Mouse (Mus musculus): ENCODE measurements around the gene C1qtnf1. TPM values are rescaled to one million over a fixed set of nuclear protein-coding genes. Genes with fewer than 3 reads are reported as not detected.

Gene C1qtnf1
- total and polyA plus RNA-seq, 3 experiments: 15.2 to 16.0 (median 15.3) TPM

GRCm38 (mm10) chr11:118442691-118443090 is 14.7 kb downstream of the C1qtnf1 start:
- Histone ChIP-seq H3K4me3 (no peak overlapping the region), H3K79me2 (replicated peaks; ENCODE audit: control insufficient read depth, insufficient read depth, low read length) (no peaks in the 10 kb centered on the region), H3K36me3 (ENCODE audit: control insufficient read depth, insufficient read depth, low read length) (no peaks in the 10 kb centered on the region), H3K9ac (ENCODE audit: low read depth, low read length) (no peak overlapping the region), H3K27ac (no peak overlapping the region), H3K4me1 (ENCODE audit: control insufficient read depth, insufficient read depth, low read length) (peaks cover 25% of the 10 kb centered on the region), H3K27me3 (ENCODE audit: control insufficient read depth, insufficient read depth, low read length) (no peaks in the 10 kb centered on the region)
- TF ChIP-seq CTCF (IDR thresholded peaks at IDR 0.05) (no peak), POLR2A (IDR thresholded peaks at IDR 0.05; ENCODE audit: insufficient read depth, low read depth, low read length) (no peak), EP300 (IDR thresholded peaks at IDR 0.05; ENCODE audit: insufficient read depth, low read depth, low read length) (no peak)
- DNase-seq: no peak
- intact Hi-C loops (cut with DNase I): loop anchor here (1.0 kb wide), 1 partner anchor 19 kb away; no protein-coding TSS in a partner anchor
- 50% methylated on average over 13 of the region's 13 CpGs for WGBS

DNA sequence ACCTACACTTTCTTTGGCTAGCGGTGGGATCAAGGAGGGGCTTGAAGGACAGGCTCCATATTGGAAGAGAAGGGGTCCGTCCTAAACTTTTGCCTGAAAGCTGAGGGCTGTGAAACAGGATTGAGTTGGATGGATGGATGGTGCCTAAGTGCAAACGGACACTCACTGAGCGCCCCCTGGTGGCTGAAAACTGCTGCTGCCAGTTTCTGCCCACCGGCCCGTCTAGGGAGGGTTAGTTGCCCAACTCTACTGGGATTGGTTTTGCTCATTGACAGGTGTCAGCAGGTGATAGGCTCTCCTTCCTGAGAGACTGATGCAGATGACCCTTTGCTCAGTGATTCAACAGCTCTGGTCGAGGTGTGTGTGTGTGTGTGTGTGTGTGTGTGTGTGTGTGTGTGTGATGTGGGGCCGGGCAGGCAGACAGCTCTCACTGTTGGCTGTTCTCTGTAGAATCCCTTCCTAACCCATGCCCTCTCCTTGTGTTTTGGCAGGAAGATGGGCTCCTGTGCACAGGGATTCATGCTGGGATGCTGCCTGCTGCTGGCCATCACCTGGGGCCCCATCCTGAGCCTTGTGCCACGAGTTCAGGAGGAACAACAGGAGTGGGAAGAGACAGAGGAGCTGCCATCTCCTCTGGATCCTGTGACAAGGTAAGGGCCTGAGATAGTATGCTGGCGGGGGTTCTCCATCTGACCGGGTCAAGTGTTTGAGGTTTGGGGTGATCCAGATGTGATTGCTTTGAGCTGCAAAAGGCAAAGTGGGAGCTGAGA is 15.4 kb downstream of the C1qtnf1 start:
- WGBS: 31% methylated on average over 11 of the region's 11 CpGs
- Histone ChIP-seq H3K79me2 (replicated peaks; ENCODE audit: control insufficient read depth, insufficient read depth, low read length) (no peaks in the 10 kb centered on the region), H3K4me1 (ENCODE audit: control insufficient read depth, insufficient read depth, low read length) (peaks cover 22% of the 10 kb centered on the region), H3K36me3 (ENCODE audit: control insufficient read depth, insufficient read depth, low read length) (no peaks in the 10 kb centered on the region), H3K27ac (no peak overlapping the region), H3K9ac (ENCODE audit: low read depth, low read length) (no peak overlapping the region), H3K27me3 (ENCODE audit: control insufficient read depth, insufficient read depth, low read length) (no peaks in the 10 kb centered on the region), H3K4me3 (no peak overlapping the region)
- peak; percentile 69 to 84 for DNase-seq
- intact Hi-C loops (cut with DNase I): loop anchor here (1.0 kb wide), 1 partner anchor 20 kb away; no protein-coding TSS in a partner anchor
- TF ChIP-seq EP300 (IDR thresholded peaks at IDR 0.05; ENCODE audit: insufficient read depth, low read depth, low read length): peak; percentile 83
- TF ChIP-seq CTCF (IDR thresholded peaks at IDR 0.05): peak; percentile 91
- TF ChIP-seq POLR2A (IDR thresholded peaks at IDR 0.05; ENCODE audit: insufficient read depth, low read depth, low read length): no peak

GRCm38 (mm10) chr11:118445843-118446242 is 17.8 kb downstream of the C1qtnf1 start:
- peak; percentile 61 to 81 for DNase-seq
- 13% methylated on average over 3 of the region's 3 CpGs for WGBS
- no peaks in the 10 kb centered on the region for H3K79me2 ChIP-seq (replicated peaks; ENCODE audit: control insufficient read depth, insufficient read depth, low read length)
- no peaks in the 10 kb centered on the region for H3K27me3 ChIP-seq (ENCODE audit: control insufficient read depth, insufficient read depth, low read length)
- H3K27ac ChIP-seq: no peak overlapping the region
- intact Hi-C loops (cut with DNase I): loop anchor here (1.0 kb wide), 2 partner anchors 45 to 293 kb away; no protein-coding TSS in a partner anchor
- H3K4me3 ChIP-seq: no peak overlapping the region
- H3K36me3 ChIP-seq (ENCODE audit: control insufficient read depth, insufficient read depth, low read length): no peaks in the 10 kb centered on the region
- H3K4me1 ChIP-seq (ENCODE audit: control insufficient read depth, insufficient read depth, low read length): peaks cover 13% of the 10 kb centered on the region
- TF ChIP-seq CTCF (IDR thresholded peaks at IDR 0.05) (peak; percentile 95), POLR2A (IDR thresholded peaks at IDR 0.05; ENCODE audit: insufficient read depth, low read depth, low read length) (no peak), EP300 (IDR thresholded peaks at IDR 0.05; ENCODE audit: insufficient read depth, low read depth, low read length) (peak; percentile 98)
- no peak overlapping the region for H3K9ac ChIP-seq (ENCODE audit: low read depth, low read length)

DNA sequence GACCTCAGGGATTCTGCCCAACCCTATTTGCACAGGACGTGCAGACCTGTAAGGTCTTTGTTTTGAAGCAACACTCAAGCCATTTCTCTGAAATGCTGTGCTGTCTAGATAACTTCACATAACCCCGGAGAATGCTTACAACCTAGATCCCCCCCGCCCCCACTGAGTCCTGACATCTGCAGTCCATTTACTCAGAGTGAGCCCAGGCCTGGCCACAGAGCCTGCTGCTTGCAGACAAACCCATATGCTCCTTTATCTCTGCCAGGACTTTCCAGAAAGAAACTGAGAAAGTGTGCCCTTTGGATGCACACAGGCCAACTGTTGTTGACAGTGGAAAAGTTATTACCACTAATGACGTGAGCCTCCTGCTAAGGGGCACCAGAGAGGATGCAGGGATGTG is 19.3 kb downstream of the C1qtnf1 start:
- no peaks in the 10 kb centered on the region for H3K79me2 ChIP-seq (replicated peaks; ENCODE audit: control insufficient read depth, insufficient read depth, low read length)
- no peak overlapping the region for H3K4me3 ChIP-seq
- no peak for DNase-seq
- intact Hi-C loops (cut with DNase I): no loop called here
- TF ChIP-seq CTCF (IDR thresholded peaks at IDR 0.05) (no peak), EP300 (IDR thresholded peaks at IDR 0.05; ENCODE audit: insufficient read depth, low read depth, low read length) (no peak), POLR2A (IDR thresholded peaks at IDR 0.05; ENCODE audit: insufficient read depth, low read depth, low read length) (no peak)
- no peaks in the 10 kb centered on the region for H3K27me3 ChIP-seq (ENCODE audit: control insufficient read depth, insufficient read depth, low read length)
- H3K36me3 ChIP-seq (ENCODE audit: control insufficient read depth, insufficient read depth, low read length): no peaks in the 10 kb centered on the region
- 64% methylated on average over 4 of the region's 4 CpGs for WGBS
- peaks cover 5% of the 10 kb centered on the region; the same call in 1 of the 2 replicates for H3K4me1 ChIP-seq (ENCODE audit: control insufficient read depth, insufficient read depth, low read length)
- H3K9ac ChIP-seq (ENCODE audit: low read depth, low read length): no peak overlapping the region
- H3K27ac ChIP-seq: no peak overlapping the region

GRCm38 (mm10) chr11:118448385-118448784 is 20.4 kb downstream of the C1qtnf1 start:
- no peak overlapping the region for H3K4me3 ChIP-seq
- no peaks in the 10 kb centered on the region for H3K36me3 ChIP-seq (ENCODE audit: control insufficient read depth, insufficient read depth, low read length)
- H3K79me2 ChIP-seq (replicated peaks; ENCODE audit: control insufficient read depth, insufficient read depth, low read length): no peaks in the 10 kb centered on the region
- TF ChIP-seq CTCF (IDR thresholded peaks at IDR 0.05): no peak
- TF ChIP-seq POLR2A (IDR thresholded peaks at IDR 0.05; ENCODE audit: insufficient read depth, low read depth, low read length): no peak
- TF ChIP-seq EP300 (IDR thresholded peaks at IDR 0.05; ENCODE audit: insufficient read depth, low read depth, low read length): no peak
- peak; percentile 73 to 83 for DNase-seq
- WGBS: 73% methylated on average over 8 of the region's 8 CpGs
- intact Hi-C loops (cut with DNase I): no loop called here
- peaks cover 2% of the 10 kb centered on the region; the same call in 1 of the 2 replicates for H3K4me1 ChIP-seq (ENCODE audit: control insufficient read depth, insufficient read depth, low read length)
- no peak overlapping the region for H3K9ac ChIP-seq (ENCODE audit: low read depth, low read length)
- H3K27ac ChIP-seq: no peak overlapping the region; the same call in 1 of the 2 replicates
- no peaks in the 10 kb centered on the region for H3K27me3 ChIP-seq (ENCODE audit: control insufficient read depth, insufficient read depth, low read length)

DNA sequence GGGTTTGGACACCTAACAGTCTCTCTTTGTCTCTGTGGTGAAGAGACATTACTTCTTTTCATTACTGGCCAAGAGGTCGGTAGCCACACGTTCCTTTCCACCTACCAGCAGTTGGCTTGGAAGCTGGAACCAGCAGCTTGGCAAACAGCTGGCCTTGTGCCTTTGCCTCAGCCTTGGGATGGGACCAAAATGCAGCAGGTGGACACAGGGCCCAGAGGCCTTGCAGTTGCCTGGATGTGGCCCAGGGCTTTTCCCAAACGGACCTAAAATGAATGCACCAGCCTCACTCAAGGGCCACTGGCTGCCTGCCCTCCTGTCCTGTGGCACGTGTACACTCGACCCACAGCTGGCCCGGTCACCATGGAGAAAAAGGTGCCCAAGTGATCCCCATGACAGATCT is 23.2 kb downstream of the C1qtnf1 start:
- H3K36me3 ChIP-seq (ENCODE audit: control insufficient read depth, insufficient read depth, low read length): no peaks in the 10 kb centered on the region
- TF ChIP-seq POLR2A (IDR thresholded peaks at IDR 0.05; ENCODE audit: insufficient read depth, low read depth, low read length) (no peak), EP300 (IDR thresholded peaks at IDR 0.05; ENCODE audit: insufficient read depth, low read depth, low read length) (no peak), CTCF (IDR thresholded peaks at IDR 0.05) (no peak)
- peak in 1 of 2 experiments; percentile 35 for DNase-seq
- H3K4me1 ChIP-seq (ENCODE audit: control insufficient read depth, insufficient read depth, low read length): peaks cover 10% of the 10 kb centered on the region
- H3K27me3 ChIP-seq (ENCODE audit: control insufficient read depth, insufficient read depth, low read length): no peaks in the 10 kb centered on the region
- no peak overlapping the region for H3K4me3 ChIP-seq
- WGBS: 65% methylated on average over 6 of the region's 6 CpGs
- no peak overlapping the region for H3K27ac ChIP-seq
- H3K79me2 ChIP-seq (replicated peaks; ENCODE audit: control insufficient read depth, insufficient read depth, low read length): no peaks in the 10 kb centered on the region
- no peak overlapping the region for H3K9ac ChIP-seq (ENCODE audit: low read depth, low read length)
- intact Hi-C loops (cut with DNase I): no loop called here
